Mouse (Mus musculus) heart, adult 11 months (tissue): ENCODE data around the gene Dgcr8.

Experiments used
- DNase-seq: peaks from one replicate; pipeline ENCODE4 v3.0.0; 2022

Dgcr8 gene

DNA sequence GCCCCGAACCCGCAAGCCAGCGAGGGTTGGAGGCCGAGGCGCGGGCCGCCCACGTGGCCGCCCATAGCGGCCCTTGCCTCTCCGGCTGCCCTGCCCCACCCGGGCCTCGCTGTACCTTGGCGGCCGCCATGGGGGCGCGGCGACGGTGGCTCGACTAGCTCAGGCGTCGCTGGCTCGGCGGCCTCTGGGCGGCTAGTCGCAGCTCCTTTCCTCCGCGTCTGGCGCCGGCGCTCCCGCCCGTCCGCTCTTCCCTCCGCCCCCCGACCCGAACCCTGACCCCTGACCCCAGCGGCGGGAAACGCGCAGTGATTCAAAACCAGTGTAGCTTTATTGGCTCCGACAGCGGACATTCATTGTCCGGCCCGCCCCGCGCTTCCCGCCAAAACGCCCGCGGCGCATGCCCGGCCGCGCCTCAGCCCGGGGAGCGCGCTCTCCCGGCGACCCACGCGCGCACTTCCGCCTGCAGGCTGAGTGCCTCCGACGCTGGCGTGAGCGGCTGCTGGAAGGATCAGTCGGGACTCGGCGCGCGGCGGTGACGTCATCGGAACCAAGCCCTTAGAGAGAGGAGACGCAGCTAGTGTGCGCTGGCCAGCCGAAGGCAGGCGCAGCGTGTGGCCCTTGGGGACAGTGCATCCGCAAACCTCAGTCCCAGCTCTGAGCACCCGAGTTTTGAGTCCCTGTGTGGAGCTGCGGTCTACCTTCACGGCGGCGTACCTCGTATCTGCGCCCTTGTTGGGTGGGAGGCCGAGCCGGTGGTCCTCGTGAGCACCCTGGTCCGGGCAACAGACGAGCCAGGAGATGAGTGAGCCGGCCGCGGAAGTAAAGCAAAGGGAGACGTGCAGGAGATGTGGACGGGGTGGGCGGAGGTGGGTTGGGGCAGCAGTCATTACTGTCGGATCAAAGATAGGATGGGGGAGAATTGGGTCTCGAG, 40.3 kb downstream of the Dgcr8 start, which contains the start of the genes Trmt2a and Ranbp1:
Trmt2a (plus strand) TSS at position 247 of the 931 bp plus-strand sequence.
Ranbp1 (minus strand) TSS at position 300 of the 931 bp plus-strand sequence.
- DNase-seq: peak; percentile 100

DNA sequence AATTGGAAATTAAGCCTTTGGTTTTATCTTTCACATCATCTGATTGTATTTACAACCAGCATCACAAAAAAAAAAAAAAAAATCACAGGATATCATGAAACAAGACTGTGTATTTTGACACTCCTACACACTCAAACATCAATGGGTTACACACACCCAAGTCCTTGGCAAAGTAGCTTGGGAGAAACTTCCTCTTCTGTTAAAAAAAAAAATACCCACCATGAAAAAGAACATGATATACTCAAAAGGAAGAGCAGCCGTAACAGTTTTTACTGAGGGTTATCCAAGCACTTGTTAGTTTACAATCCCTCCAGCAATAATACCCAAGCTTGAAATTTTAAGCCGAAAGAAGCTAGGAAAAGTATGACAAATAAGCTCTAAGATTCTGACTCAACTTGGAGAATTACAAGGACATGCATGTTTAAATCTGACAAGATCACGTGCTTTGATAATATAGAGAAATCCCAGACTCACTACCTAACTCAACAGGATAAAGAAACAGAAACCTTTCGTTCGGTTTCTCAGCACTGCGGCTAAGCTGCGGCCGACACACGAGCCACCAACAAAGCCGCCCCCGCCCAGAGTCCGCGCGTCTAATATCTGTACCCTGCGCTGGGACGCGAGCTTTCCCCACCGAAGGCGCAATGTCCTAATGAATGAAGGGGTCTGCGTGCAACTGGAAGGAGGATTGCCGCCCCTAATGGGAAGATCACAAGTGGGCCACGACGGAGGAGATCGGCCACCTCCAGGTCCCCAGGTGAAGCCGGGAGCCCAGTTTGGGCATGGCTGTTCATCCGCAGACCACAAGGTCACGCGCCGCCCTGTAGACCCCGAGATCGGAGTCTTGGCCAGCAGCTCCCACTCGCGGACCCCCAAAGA, 41.3 kb downstream of the Dgcr8 start:
- no peak for DNase-seq

DNA sequence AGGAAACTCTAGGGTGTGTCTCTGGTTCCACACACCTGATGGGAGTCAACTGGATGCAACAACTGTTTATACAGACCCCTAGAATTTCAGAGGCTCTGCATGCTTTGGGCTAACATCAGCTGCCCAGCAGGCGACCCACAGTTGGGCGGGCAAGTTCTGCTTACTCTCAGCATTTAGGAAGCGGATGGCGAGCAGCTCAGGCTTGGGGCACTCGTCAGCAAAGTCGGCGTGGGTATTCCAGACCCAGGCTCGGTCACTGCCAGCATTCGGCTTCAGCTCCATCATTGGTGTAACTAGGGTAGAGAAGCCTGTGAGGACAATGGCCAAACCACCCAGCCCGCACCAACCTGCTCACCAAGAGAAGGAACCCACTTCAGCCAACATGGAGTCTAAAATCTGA, 47.5 kb downstream of the Dgcr8 start:
- peak; percentile 87 for DNase-seq

DNA sequence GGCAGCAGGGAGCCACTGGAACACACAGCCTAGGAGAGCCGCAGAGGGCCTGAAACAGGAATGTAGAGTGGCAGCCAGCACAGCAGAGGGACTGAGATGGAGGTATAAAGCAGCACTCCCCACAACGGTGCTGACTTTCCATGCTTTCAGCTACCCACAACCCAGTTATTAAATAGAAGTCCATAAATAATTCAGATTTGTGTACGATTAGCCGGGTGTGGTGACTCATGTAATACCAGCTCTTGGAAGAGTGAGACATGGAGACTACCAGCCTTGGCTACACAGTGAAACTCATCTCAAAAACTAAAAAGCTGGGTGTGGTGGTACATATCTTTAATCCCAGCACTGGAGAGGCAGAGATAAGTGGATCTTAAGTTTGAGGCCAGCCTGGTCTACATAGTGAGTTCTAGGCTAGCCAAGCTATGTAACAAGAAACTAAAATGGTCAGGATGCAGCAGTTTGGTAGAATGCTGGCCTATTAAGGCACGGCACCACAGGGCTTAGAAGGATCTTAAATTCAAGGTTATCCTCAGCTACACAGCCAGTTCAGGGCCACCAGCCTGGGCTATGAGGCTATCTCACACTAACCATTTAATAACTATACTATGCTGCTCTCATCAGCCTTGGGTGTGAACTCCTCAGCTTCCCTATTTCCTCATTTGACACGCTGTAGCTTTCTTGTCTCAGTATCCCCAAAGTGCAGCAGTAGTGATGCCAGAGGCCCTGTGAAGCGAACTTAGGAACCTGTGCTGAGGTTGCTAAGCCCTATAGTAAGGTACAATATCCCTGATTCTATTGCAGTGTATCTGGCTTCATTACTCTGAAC, 52.2 kb downstream of the Dgcr8 start:
- DNase-seq: no peak

DNA sequence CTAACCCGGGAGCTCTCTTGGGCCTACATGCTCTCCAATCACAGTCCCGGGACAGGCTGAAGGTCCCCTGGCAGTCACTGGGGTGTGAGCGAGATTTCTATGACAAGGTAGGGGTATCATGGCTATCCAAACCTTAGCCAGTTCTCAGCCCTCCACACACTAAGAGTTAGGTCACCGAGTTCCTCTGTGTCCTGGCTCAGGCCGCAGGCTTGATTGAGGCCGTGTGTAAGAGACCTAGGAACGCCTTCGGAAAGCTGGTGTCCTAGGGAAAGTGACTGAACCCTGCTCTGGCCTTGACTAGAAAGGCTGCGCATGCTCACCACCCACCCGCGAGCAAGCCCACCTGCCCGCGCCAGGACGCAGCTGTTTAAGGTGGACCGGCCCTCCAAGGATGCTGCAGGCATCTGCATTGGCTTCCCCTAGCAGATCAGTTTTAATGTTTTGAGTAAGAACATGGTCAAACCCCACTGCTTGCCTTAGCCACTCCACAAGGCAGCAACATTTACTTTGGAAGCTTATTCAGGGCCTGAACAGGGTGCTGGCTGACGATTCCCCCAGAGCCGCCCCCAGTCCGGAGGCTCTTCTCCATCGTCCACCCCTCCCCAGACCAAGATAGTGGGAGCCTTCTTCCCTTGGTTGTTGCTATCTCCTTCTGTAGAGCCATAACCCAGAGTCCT, 53.5 kb downstream of the Dgcr8 start:
- peak; percentile 98 for DNase-seq

DNA sequence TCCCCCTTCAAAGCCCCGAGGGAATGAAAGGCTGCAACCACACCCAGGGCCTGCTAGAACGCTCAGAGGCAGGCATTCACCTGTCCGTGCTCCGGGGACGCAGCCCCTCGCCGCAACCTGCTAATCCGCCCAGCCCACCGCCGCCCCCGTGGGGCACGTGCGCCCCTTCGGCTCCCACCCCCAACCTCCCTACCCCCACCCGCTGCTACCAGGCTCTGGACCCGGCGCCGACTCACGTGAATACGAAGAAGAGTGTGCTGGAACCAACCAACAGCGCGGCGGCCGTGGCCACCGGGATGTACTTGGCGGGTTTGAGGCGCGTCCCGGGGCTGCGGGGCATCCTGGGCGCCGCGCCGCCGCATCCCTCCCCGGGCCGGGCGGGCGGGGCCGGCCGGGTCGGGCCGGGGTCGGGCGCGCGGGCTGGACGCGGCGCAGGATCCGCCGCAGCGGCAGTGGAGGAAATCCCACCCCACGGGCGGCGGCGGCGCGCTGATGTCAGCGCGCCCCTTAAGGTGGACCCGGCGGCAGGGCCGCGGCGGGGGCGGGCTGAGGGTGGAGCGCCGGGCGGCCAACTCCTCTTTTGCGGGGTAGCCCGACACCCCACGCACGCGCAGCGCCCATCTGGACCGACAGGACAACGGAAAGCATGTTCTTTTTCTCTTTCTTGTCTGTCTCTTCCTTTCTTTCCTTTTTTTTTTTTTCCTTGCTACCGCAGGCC, 54.2 kb downstream of the Dgcr8 start, which contains the start of gene Zdhhc8:
Zdhhc8 (minus strand) TSS at position 466 of the 718 bp plus-strand sequence.
- peak; percentile 99 for DNase-seq

DNA sequence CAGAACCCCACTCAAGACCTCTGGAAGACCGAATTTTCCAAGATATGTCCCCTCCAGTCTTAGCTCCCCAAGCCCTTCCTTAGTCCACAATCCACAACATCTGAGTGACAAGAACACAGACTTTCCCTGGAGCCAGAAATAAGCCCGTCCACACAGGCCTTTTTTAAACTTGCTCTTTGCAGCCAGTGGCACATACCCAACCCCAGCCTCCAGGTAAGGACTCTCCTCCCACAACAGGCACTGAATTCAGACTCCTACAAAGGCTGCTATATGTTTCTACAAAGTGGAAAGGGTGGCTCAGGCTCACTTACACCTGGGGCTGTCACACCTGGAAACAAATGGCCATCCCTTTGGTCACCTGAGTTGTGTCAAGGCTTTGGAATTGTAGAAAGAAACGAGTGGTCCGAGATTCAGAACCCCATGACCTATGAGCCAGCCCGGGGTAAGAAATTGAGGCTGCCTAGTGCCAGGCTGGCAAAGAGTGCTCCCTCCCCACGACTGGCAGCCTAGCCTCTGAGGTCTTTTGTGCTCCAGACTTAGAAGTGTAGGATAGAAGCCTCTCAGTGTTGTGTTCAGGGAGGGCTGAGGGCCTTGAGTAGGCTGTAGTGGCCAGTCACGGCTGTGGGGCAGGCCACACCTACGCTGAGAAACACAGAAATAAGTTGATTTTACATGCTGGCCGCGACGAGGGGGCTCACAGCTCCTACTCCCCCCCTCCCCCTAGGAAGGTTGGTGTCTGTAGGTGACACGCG, 55.0 kb downstream of the Dgcr8 start:
- peak; percentile 91 for DNase-seq

DNA sequence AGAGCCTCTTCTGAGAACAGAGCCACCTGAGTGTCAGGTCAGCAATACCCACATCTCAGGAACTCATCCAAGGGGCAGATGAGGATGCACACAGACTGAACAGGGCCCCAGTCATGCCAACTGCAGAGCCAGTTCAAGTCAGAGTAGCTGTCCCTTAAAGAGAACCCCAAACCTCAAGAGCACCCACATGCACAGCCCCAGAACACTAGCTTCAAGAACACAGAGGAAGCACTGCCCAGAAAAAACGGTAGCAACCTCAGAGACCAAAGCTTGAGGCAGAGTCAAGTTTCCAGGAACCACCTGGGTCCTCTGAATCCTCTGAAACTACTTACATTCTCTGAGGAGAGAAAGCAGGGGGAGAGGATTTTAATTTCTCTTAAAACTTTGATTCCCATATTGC, 55.6 kb downstream of the Dgcr8 start:
- no peak for DNase-seq

DNA sequence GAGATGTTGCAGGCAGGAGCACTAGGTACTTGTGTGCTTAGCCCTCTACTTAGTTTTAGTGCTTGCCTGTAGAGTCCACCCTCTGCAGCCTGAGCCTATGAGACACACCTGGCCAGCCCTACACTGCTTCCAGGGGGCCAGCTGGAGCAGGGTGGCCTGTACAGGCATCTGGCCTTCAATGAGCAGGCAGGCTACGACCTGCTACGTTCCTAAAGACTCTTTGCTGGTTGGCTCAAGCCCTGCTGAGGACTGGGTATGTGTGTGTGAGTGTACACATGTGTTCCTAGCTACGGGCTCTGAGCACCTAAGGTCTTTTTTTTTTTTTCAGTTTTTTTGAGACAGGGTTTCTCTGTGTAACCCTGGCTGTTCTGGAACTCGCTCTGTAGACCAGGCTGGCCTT, 57.6 kb downstream of the Dgcr8 start:
- peak; percentile 91 for DNase-seq

DNA sequence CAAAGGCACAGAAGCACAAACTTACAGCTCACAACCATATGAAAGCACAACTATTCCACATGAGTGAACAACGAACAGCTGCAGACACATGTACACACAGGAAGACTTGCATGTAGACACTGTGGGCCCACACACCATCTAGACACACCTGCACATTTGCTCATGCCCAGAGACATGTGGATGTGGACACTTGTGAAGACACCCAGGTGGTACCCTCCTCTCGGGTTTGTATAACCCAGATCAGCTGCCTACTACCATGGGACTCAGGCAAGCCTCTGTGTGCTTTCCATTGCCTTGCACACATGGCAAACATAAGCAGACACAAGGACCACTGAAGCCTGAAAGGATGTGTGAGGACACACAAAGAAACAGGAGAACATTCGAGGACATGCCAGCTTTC, 58.0 kb downstream of the Dgcr8 start:
- DNase-seq: peak; percentile 87

DNA sequence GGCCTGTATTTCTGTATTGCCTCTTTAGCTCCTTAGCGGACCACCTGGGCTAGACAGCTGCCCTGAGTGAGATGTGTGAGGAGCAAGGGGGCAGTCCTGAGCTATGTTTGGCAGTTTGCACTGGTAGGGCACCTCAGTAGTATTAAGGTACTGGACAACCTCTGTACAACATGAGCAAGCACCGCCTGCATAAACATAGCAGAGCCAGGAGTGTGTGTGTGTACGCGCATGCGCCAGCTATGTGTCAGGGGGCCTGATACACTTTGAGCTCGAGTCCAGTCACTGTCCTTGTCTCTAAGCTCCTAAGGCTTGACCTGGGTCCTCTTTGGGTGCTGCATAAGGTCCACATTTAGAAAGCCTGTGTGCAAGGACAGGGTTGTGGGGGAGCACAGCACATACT, 58.4 kb downstream of the Dgcr8 start:
- DNase-seq: peak; percentile 92

DNA sequence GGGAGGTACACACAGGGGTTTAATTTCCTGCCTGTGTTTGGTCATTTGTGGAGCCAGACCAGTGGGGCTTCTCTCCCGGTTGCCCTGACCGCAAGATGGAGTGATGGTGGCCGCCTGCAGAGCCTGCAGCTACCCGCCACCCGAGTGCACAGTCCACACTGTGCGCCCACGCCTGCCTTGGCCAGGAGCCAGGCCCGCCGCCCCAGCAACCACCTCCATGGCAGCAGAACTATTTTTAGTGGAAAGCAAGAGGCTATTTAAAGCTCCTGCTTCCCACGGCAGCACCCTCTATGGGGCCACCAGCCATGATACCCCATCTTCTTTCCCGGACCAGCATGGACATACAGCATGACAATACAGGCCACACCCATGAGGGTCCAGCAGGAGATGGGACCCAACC, 59.4 kb downstream of the Dgcr8 start:
- DNase-seq: peak; percentile 96

DNA sequence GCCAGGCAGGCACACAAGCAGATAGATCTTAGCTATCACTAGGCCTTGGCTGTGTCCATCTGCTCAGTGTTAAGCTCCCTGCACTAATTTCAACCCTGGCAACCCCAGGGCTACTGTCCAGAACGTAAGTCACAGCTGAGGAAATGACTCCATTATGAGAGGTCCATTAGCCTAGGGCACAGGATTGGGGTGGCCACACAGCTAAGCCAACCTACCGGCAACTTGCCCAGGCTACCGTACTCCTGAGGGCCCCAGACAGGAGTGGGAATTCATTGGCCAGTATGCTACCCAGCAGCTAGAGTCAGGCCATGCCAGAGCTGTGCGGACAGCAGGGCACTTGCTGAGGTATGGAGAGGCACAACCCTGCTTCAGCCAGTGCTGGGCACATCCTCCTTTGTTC, 60.2 kb downstream of the Dgcr8 start:
- DNase-seq: peak; percentile 91

DNA sequence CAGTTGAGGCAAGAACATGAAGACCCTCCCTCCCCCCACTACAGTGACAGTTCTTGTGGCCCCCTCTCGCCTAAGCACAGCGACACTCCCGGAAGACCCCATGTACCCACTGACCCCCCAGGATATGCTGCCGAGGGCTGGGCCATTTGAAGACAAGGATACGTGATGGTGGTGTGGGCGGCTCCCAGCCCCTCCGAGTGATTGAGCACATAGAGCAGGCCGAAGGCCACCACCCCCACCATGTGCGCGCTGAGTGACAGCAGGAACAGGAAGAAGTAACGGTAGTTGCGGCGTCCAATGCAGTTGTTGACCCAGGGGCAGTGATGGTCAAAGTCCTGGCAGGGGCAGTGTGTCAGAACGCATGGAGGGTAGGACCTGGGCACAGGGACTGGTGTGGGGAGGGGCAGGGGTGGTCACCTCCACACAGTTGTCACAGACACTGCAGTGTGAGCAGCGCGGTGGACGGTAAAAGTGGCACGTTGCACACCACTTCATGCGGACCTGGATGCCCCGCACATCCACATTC, 61.1 kb downstream of the Dgcr8 start:
- DNase-seq: peak; percentile 91

DNA sequence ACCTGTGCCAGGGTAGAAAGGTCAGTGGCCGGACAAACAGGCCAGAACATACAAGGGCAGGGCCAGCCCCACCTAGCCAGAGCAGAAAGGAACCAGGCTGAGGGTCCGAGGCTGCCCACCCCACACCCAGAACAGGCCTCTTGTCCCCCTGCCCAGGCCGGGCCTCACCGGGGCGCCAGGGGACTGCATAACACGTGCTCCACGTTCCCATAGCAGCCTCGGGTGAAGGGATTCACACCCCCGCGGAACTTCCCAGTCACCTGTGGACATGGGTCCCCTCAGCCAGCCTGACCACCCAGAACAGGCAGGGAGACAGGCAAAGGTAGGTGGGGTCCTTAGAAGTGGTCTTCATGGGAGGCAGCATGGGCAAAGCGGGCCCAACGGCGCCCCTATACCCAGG, 61.9 kb downstream of the Dgcr8 start:
- DNase-seq: peak; percentile 94

DNA sequence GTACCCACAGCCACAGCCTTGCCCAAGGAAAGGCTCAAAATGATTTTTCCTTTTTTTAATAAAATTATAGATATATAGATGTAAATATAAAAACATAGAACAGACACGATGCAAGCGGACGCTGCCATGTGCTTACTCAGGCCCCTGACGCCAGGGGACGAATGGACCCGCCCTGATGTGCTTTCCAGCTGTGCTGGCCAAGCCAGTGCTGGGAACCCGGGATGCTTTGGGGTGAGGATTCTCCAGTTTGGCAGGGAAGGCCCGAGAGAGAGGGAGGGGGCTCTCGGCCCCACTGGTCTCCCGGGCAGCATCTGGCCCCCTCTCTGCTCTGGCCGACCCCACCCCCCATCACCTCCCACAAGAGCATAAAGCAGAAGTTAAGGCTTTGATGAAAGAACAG, 66.9 kb downstream of the Dgcr8 start:
- no peak for DNase-seq

DNA sequence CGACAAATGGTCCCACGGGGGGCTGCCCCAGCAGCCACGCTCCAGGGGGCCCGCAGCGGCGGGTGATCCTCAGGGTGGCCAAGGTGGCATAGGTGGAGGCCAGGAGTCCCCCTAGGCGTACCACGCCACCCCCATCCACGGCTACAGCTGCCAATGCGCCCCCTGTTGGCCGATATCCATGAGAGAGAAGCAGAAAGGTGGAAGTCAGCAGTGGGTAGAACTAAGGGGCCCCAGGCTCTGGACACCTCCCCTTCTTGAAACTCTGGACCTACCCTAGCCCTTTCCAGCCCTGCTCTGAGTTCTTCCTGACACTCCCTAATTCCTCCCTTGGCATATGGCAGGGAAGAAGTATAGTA, 67.5 kb downstream of the Dgcr8 start:
- DNase-seq: no peak

DNA sequence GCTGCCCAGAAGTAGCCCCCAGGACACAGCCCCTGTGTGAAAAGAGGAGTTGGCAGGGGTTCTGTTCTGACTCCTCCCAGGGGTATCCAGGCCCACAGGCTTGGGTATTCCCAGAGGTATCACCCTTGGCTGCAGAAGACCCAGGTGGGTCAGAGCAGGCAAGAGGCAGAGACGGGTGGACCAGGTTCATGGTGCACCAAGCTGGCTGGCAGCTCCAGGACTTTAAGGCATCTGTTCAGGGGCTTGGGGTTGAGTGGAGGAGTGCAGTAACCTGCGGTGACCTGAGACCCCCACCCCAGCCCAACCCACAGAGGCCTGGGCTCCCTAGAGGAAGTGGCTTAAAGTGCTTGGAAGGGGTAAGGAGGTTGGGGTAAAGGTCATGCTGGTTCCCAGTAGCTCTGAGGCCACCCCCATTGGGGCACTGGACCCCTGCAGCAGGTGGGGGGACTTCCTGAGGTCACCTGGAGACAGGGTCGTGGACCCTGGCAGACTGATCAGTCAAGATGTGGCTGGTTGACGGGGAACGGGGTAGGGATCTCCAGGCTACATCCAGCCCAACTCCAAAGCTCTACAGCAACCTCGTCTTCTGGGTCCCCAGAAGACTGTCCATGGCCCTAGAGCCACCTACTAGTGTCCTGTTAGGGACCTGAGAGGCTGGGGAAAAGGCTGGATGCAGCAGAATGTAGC, 68.0 kb downstream of the Dgcr8 start:
- DNase-seq: peak; percentile 90

DNA sequence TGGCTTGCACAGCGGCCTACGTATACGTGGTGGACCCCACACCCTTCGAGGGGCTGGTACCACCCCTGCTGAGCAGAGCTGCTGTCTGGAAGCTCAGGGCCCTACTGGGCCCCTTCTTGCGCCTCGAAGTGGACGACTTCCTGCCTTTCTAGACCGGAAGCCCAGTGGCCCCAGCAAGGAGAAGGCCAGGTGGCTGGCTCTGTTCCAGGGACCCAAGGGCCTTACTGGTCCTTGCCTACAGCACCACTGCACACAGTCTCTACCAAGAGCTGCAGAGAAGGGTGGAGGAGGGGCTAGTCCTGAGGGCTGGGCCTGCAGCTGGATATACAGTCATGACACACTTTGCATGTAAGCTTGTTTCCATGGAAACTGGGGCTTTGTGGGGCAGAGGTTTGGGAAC, 69.0 kb downstream of the Dgcr8 start:
- DNase-seq: peak; percentile 94

DNA sequence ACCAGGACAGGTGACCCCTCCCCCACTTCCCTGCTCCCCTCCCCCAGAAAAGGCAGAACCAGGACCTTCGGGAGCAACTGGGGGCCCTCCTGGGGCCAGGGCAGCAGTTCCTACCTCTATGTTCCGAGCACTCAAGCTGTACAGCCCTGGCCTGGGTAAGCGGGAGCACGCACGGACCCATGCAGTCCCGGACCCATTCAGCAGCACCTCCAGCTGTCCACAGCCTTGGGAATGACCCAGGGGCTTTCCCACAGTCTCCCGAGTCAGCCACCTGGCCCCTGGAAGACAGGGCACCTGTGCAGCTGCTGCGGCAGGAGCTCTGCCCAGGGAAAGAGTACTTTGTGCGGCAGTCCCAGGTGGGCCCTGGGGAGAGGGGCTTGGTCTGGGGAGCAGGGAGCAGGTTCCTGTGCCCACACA, 70.5 kb downstream of the Dgcr8 start:
- DNase-seq: peak; percentile 90
